Mouse (Mus musculus): ENCODE measurements around the gene Elp1. TPM values are rescaled to one million over a fixed set of nuclear protein-coding genes. Genes with fewer than 3 reads are reported as not detected.

The Elp1 gene
- 41.8 to 52.7 TPM (median 46.5 TPM) in 4 replicates for total RNA-seq (2023)

GRCm38 (mm10) chr4:56801907-56802668 lies at the start of gene Elp1, which contains the start of gene Fam206a:
TSS of gene Elp1 (minus strand) at chr4:56802331.
TSS of gene Fam206a (plus strand) at chr4:56802345.

GRCm38 (mm10) chr4:56743363-56744195 lies 58.6 kb downstream of the Elp1 start, which contains the start of gene Actl7a:
TSS of gene Actl7a (plus strand) at chr4:56743413.

DNA sequence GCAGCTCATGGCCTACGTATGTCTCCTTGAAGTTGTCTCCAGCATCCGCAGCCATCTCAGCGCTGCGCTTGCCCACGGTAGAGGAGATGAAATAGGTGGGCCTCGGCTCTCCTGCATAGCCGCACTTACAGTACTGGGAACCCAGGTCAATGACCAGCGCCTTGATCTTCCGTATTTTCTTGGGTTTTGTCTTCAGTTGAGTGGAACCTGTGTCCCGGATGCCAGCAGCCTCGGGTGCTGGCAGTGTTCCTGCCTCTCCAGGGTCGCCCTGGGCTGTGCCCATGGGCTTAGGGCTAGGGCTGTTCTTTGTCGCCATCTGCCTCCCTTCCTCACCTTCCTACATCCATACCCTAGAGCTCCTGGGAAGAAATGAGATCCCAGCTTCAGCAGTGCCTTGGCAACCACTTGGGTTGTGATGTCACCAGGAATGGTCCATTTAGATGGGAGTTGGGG lies 61.1 kb downstream of the Elp1 start, which contains the start of gene Actl7b:
Gene Actl7b, minus strand, starts transcription at position 403 of the 453 bp plus-strand sequence.

DNA sequence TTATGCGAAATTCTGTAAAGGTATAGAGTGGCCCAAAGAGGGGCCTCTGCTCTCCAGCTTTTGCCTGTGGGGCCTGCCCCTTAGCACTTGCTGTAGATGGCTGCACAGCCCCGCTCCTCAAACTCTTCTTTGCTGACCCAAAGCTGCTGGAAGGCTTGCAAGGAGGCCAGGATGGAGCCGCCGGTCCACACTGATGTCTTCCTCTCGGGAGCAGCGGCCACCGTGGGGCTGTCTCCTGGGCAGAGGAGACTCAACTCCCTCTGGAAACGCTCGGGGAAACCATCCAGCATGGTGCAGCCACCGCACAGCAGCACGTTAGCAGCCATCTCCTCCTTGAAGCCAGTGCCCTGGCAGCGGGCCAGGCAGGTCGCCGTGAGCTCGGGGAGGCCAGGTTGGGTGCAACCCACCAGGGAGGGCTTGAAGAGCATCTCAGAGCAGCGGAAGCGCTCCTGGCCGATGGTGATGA lies 62.1 kb downstream of the Elp1 start, which contains the start of gene Gm26657:
Gene Gm26657, plus strand, starts transcription at position 51 of the 466 bp plus-strand sequence.

Other genes starting within 250 kb of the Elp1 start
- not detected in 4 replicates for gene Gm26657, start 62.3 kb downstream of the Elp1 start, total RNA-seq (2023)
- 1.1 to 2.4 TPM (median 1.6 TPM) in 4 replicates for gene Actl7b, start 60.9 kb downstream of the Elp1 start, total RNA-seq (2023)
- not detected in 4 replicates for gene Actl7a, start 58.9 kb downstream of the Elp1 start, total RNA-seq (2023)
- gene Fam206a, start within 50 bp of the Elp1 start, total RNA-seq (2023), result 20.8 to 26.2 TPM (median 24.1 TPM) in 4 replicates
- gene Ctnnal1, start 62.9 kb upstream of the Elp1 start, total RNA-seq (2023), result 4.4 to 9.5 TPM (median 7.7 TPM) in 4 replicates
- gene Tmem245, start 145.1 kb upstream of the Elp1 start, total RNA-seq (2023), result 27.2 to 33.5 TPM (median 31.0 TPM) in 4 replicates
- gene Frrs1l, start 188.1 kb upstream of the Elp1 start, total RNA-seq (2023), result not detected in 4 replicates